Mouse (Mus musculus) stomach, embryonic 15.5 days (tissue): ENCODE results near the gene Slc25a12. TPM values are rescaled to one million over a fixed set of nuclear protein-coding genes. Genes with fewer than 3 reads are reported as not detected.

Experiments used
- ATAC-seq: fragments of 200-750 bp; cut with Nextera tagmentation; 2 replicates; pipeline ENCODE4 v1.8.0; 2017; ENCODE audit warnings: low read depth, moderate number of reproducible peaks, moderate TSS enrichment; ENCODE audit not compliant: insufficient read depth, low FRiP score
- H3K27ac ChIP-seq: fragments of 300-500 bp; sonication (generic); 2 replicates; pipeline ENCODE4 v1.5.1; 2015; ENCODE audit warnings: mild to moderate bottlenecking, inconsistent platforms
- H3K27me3 ChIP-seq: fragments of 300-500 bp; sonication (generic); replicated peaks from 2 replicates; pipeline ENCODE4 v1.6.1; 2015; ENCODE audit warnings: inconsistent platforms
- H3K36me3 ChIP-seq: fragments of 300-500 bp; sonication (generic); 2 replicates; pipeline ENCODE4 v1.6.1; 2015; ENCODE audit warnings: inconsistent platforms
- H3K4me1 ChIP-seq: fragments of 300-500 bp; sonication (generic); 2 replicates; pipeline ENCODE4 v1.6.1; 2015; ENCODE audit warnings: inconsistent platforms
- H3K4me2 ChIP-seq: fragments of 300-500 bp; sonication (generic); 2 replicates; pipeline ENCODE4 v1.6.1; 2015; ENCODE audit warnings: mild to moderate bottlenecking, inconsistent platforms
- H3K4me3 ChIP-seq: fragments of 300-500 bp; sonication (generic); replicated peaks from 2 replicates; pipeline ENCODE4 v1.5.1; 2015; ENCODE audit warnings: inconsistent platforms
- H3K9ac ChIP-seq: fragments of 300-500 bp; sonication (generic); 2 replicates; pipeline ENCODE4 v1.6.1; 2015; ENCODE audit warnings: inconsistent platforms
- H3K9me3 ChIP-seq: fragments of 300-500 bp; sonication (generic); 2 replicates; pipeline ENCODE4 v1.6.1; 2016; ENCODE audit warnings: inconsistent platforms
- whole genome bisulfite sequencing: fragments of 180-500 bp; shearing (Covaris S2); methylation state at CpG from one replicate; pipeline ENCODE4 v1.1.7; 2015; 5-methylcytosine and 5-hydroxymethylcytosine counted together
- polyA plus RNA-seq: library from polyadenylated mRNA; unstranded; fragments of >200 nt; fragmentation: Nextera tagmentation; extraction: Ambion mirVana; gene quantifications from 2 replicates; pipeline ENCODE4 v1.2.1, GENCODE M21; 2015

The Slc25a12 gene
- polyA plus RNA-seq, 1 experiment from 2014 or later: 30.0 TPM

DNA sequence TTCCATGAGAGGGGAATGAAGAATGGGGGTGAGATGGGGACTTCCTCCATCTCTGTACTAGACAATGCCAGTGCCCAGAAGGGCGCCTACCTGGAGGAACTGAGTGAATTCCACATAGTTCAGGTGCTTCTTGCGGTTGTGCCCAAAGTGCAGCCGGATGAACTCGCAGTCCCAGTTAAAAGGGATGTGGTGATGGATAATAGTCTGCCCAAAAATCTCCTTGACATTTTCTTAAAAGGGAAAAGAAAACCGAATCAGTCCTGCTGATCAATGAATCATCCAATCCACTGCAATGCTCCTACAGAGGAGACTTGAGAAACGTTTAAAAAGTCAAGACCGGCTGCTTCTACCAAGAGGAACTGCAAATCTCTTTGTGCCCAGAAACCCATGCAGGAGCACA is 43.7 kb downstream of the Slc25a12 start:
- no peak for ATAC-seq
- H3K4me3 ChIP-seq: no peak overlapping the region
- H3K9me3 ChIP-seq: no peaks in the 10 kb centered on the region
- H3K4me2 ChIP-seq: no peak overlapping the region
- 89% methylated on average over 7 of the region's 7 CpGs for WGBS
- no peaks in the 10 kb centered on the region; the same call in 1 of the 2 replicates for H3K36me3 ChIP-seq
- no peak overlapping the region for H3K27ac ChIP-seq
- no peak overlapping the region for H3K9ac ChIP-seq
- H3K4me1 ChIP-seq: no peaks in the 10 kb centered on the region
- H3K27me3 ChIP-seq: no peaks in the 10 kb centered on the region

GRCm38 (mm10) chr2:71321486-71321885 is 46.1 kb downstream of the Slc25a12 start:
- H3K4me1 ChIP-seq: no peaks in the 10 kb centered on the region
- 81% methylated on average over 3 of the region's 3 CpGs for WGBS
- H3K27me3 ChIP-seq: no peaks in the 10 kb centered on the region
- H3K4me2 ChIP-seq: no peak overlapping the region
- H3K27ac ChIP-seq: no peak overlapping the region
- no peak for ATAC-seq
- H3K9ac ChIP-seq: no peak overlapping the region
- H3K36me3 ChIP-seq: no peaks in the 10 kb centered on the region; the same call in 1 of the 2 replicates
- no peak overlapping the region for H3K4me3 ChIP-seq
- no peaks in the 10 kb centered on the region for H3K9me3 ChIP-seq

GRCm38 (mm10) chr2:71316116-71316789 is 51.3 kb downstream of the Slc25a12 start:
- H3K36me3 ChIP-seq: 0 out of 2 replicates have a peak, but pooled peaks cover 9% of the 10 kb centered on the region
- no peaks in the 10 kb centered on the region for H3K27me3 ChIP-seq
- no peaks in the 10 kb centered on the region for H3K4me1 ChIP-seq
- no peak overlapping the region for H3K4me2 ChIP-seq
- no peak for ATAC-seq
- WGBS: 96% methylated on average over 3 of the region's 3 CpGs
- H3K9me3 ChIP-seq: no peaks in the 10 kb centered on the region
- no peak overlapping the region for H3K4me3 ChIP-seq
- H3K27ac ChIP-seq: no peak overlapping the region
- no peak overlapping the region for H3K9ac ChIP-seq

DNA sequence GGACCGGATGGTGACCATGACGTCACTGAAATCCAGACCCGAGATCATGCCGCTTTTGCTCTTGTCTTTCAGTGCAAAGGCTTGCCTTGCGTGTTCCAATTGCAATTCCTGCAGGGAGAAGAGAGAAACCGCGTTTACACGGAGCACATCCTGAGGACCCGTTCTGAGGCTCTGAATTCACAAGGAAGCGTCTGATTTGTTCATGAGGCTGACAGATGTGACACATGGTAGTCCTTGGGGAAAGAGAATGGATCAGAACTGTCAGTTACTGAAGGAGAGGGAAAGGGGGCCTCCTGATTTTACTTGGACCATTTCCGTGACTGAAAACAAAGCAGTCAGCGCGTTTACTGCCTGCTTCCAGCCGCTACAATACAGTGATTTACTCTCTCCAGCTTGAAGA is 52.5 kb downstream of the Slc25a12 start:
- Histone ChIP-seq H3K36me3 (0 out of 2 replicates have a peak, but pooled peaks cover 9% of the 10 kb centered on the region), H3K9ac (no peak overlapping the region), H3K9me3 (no peaks in the 10 kb centered on the region), H3K27ac (no peak overlapping the region), H3K4me1 (no peaks in the 10 kb centered on the region), H3K27me3 (no peaks in the 10 kb centered on the region), H3K4me2 (no peak overlapping the region), H3K4me3 (no peak overlapping the region)
- no peak for ATAC-seq
- WGBS: 76% methylated on average over 14 of the region's 14 CpGs

GRCm38 (mm10) chr2:71314080-71314479 is 53.5 kb downstream of the Slc25a12 start:
- WGBS: 76% methylated on average over 6 of the region's 6 CpGs
- no peaks in the 10 kb centered on the region for H3K9me3 ChIP-seq
- 0 out of 2 replicates have a peak, but pooled peaks cover 9% of the 10 kb centered on the region for H3K36me3 ChIP-seq
- no peak for ATAC-seq
- H3K4me1 ChIP-seq: no peaks in the 10 kb centered on the region
- no peak overlapping the region for H3K4me3 ChIP-seq
- H3K27me3 ChIP-seq: no peaks in the 10 kb centered on the region
- no peak overlapping the region for H3K27ac ChIP-seq
- no peak overlapping the region for H3K4me2 ChIP-seq
- no peak overlapping the region for H3K9ac ChIP-seq

GRCm38 (mm10) chr2:71312067-71312466 is 55.5 kb downstream of the Slc25a12 start:
- Histone ChIP-seq H3K9me3 (no peaks in the 10 kb centered on the region), H3K4me2 (no peak overlapping the region), H3K27me3 (no peaks in the 10 kb centered on the region), H3K36me3 (0 out of 2 replicates have a peak, but pooled peaks cover 9% of the 10 kb centered on the region), H3K4me3 (no peak overlapping the region), H3K9ac (no peak overlapping the region), H3K4me1 (no peaks in the 10 kb centered on the region), H3K27ac (no peak overlapping the region)
- ATAC-seq: no peak
- WGBS: 59% methylated on average over 10 of the region's 10 CpGs

DNA sequence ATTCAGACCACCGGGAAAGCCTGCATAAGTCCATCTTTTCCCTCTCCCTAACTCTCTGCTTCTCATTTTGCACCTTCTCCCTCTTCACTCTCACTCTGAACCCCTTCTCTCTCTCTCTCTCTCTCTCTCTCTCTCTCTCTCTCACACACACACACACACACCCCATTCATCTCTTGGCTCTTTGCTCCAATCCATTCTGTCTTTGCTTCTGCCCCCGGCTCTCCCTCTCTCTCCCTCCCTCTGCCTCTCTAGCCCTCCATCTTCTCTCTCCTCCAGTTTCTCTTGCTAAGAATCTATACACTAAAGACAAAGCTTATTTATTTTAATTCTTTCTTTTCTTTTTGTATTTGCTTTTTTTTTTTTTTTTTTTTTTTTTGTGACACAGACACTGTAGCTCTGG is 57.8 kb downstream of the Slc25a12 start:
- 60% methylated on average over 2 of the region's 2 CpGs for WGBS
- H3K36me3 ChIP-seq: 0 out of 2 replicates have a peak, but pooled peaks cover 9% of the 10 kb centered on the region
- ATAC-seq: no peak

DNA sequence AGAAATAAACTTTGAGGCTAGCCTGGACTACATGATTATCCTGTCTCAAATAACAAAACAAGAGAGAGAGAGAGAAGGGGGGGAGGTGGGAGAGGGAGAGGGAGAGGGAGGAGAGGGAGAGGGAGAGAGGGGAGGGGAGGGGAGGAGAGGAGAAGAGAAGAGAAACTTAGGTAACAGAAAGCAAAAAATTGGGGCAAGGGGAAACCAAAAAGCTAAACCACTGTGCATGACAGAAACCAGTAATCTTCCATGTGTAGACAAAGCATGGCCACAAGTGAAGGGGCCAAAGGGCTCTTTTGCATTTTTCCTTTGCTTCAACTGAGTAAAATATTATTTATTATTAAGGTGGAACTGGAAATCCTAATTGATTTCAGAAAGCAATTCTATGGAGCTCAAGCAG is 61.2 kb downstream of the Slc25a12 start:
- no peaks in the 10 kb centered on the region for H3K27me3 ChIP-seq
- ATAC-seq: no peak
- no peaks in the 10 kb centered on the region for H3K9me3 ChIP-seq
- 0 out of 2 replicates have a peak, but pooled peaks cover 4% of the 10 kb centered on the region for H3K4me1 ChIP-seq
- H3K4me3 ChIP-seq: no peak overlapping the region
- no peak overlapping the region for H3K4me2 ChIP-seq
- H3K9ac ChIP-seq: no peak overlapping the region
- H3K27ac ChIP-seq: no peak overlapping the region
- H3K36me3 ChIP-seq: no peaks in the 10 kb centered on the region

More for the DNA sequence above, 57.8 kb downstream of the Slc25a12 start:
- Histone ChIP-seq H3K4me3 (no peak overlapping the region), H3K27me3 (no peaks in the 10 kb centered on the region), H3K9me3 (no peaks in the 10 kb centered on the region), H3K4me2 (no peak overlapping the region), H3K9ac (no peak overlapping the region), H3K27ac (no peak overlapping the region), H3K4me1 (0 out of 2 replicates have a peak, but pooled peaks cover 4% of the 10 kb centered on the region)

DNA sequence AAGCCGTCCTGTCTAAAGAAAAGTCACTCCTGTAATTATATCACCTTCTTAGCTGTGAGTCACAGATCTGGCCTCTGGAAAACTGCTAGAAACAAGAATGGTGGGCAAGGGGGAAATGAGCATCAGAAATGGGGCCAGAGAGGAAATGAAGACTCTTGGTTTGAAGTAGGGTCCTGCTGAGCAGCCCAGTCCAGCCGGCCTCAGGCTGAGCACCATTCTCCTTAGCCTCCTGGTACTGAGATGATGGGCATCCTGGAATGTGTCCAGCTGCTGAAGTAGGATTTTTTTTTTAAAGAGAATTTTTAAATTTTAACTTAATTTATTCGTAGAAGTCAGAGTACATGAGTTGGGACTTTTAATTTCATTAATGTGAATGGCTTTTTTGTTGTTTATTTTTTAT is 62.7 kb downstream of the Slc25a12 start:
- no peak overlapping the region for H3K27ac ChIP-seq
- H3K4me3 ChIP-seq: no peak overlapping the region
- WGBS: 44% methylated on average over 3 of the region's 3 CpGs
- no peak for ATAC-seq
- H3K9me3 ChIP-seq: no peaks in the 10 kb centered on the region
- no peak overlapping the region for H3K4me2 ChIP-seq
- no peaks in the 10 kb centered on the region for H3K27me3 ChIP-seq
- H3K9ac ChIP-seq: no peak overlapping the region
- no peaks in the 10 kb centered on the region for H3K36me3 ChIP-seq
- H3K4me1 ChIP-seq: 0 out of 2 replicates have a peak, but pooled peaks cover 4% of the 10 kb centered on the region

- ATAC-seq: no peak
- no peaks in the 10 kb centered on the region for H3K27me3 ChIP-seq
Observed at GRCm38 (mm10) chr2:71303221-71303620, 64.3 kb downstream of the Slc25a12 start.

DNA sequence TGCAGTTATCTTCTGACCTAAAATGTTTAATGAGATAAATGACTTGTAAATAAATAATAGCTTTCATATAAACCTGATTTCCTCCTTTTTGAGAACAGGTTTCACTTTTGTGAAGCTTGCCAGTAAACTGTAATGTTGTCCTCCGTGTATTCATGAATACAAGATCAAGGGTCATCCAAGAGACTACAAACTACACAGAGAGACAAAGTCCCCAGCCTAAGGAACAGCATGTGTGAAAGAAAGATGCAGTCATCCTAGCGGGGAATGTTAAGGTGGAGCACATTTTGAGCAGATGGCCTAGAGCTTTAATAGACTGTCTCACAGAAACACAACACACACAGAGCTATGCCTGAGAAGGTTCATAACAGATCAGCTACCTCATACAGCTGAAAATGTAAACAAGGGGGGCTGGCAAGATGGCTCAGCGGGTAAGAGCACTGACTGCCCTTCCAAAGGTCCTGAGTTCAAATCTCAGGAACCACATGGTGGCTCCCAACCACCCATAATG is 65.3 kb downstream of the Slc25a12 start:
- no peak overlapping the region for H3K27ac ChIP-seq
- no peak overlapping the region for H3K4me2 ChIP-seq
- H3K27me3 ChIP-seq: no peaks in the 10 kb centered on the region
- no peak for ATAC-seq
- no peak overlapping the region for H3K4me3 ChIP-seq
- no peak overlapping the region for H3K9ac ChIP-seq
- H3K9me3 ChIP-seq: no peaks in the 10 kb centered on the region
- H3K4me1 ChIP-seq: 0 out of 2 replicates have a peak, but pooled peaks cover 4% of the 10 kb centered on the region
- no peaks in the 10 kb centered on the region for H3K36me3 ChIP-seq
- 69% methylated on average over 3 of the region's 3 CpGs for WGBS

More at GRCm38 (mm10) chr2:71303221-71303620, 64.3 kb downstream of the Slc25a12 start:
- no peaks in the 10 kb centered on the region for H3K36me3 ChIP-seq
- no peak overlapping the region for H3K27ac ChIP-seq
- H3K4me1 ChIP-seq: 0 out of 2 replicates have a peak, but pooled peaks cover 4% of the 10 kb centered on the region
- H3K4me2 ChIP-seq: no peak overlapping the region
- H3K9me3 ChIP-seq: no peaks in the 10 kb centered on the region
- no peak overlapping the region for H3K4me3 ChIP-seq
- H3K9ac ChIP-seq: no peak overlapping the region

DNA sequence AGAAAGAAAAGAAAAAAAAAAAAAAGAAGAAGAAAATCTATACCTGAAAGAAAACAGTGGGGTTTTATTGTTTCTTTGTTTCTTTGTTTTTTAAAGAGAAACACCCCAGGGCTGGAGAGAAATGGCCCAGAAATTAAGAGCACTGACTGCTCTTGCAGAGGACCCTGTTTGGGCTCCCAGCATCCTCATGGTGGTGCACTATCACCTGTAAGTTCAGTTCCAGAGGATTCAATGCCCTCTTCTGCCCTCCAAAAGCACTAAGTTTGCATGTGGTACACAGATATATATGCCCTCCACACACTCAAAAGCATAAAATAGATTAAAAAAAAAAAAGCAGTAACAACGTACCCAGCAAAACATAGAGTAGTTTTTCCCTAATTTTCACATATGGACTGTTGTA is 68.8 kb downstream of the Slc25a12 start:
- ATAC-seq: no peak
- Histone ChIP-seq H3K9me3 (no peaks in the 10 kb centered on the region), H3K4me1 (no peaks in the 10 kb centered on the region), H3K4me2 (no peak overlapping the region), H3K27ac (no peak overlapping the region), H3K27me3 (no peaks in the 10 kb centered on the region), H3K4me3 (no peak overlapping the region), H3K9ac (no peak overlapping the region), H3K36me3 (no peaks in the 10 kb centered on the region)
- 97% methylated on average over 1 of the region's 1 CpGs for WGBS
